Mouse (Mus musculus) CH12F3 (cell line): ENCODE data around the gene Ccn5.

Experiments
- in situ Hi-C: fragments of 300-500 bp; cut with MboI; formaldehyde crosslinking; loops from 2 replicates; pipeline ENCODE4 v1.14.3; 2020; ENCODE audit warnings: low sequenced_read_pairs

Ccn5 gene

DNA sequence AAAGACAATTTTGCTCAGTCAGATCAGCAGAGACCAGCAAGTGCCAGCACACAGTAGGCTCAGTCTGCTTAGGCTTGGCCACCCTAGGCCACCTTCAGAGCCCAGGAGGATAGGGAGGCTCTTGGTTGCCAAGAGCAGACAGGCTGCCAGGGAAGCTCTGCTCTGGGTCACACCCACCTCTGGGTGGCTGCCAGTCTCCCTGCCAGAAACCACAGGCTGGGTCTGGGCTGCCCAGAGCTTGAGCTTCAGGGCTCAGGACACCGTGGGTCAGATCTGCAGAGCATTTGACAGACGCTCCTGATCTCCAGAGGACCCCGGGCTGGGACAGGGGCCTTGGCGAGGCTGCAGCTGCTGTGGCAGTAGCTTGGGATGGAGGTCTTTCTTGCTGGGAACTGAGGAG lies at the start of gene Ccn5:
TSS of gene Ccn5 (plus strand) at position 255 of the 400 bp plus-strand sequence.
- in situ Hi-C loops = no loop called here

DNA sequence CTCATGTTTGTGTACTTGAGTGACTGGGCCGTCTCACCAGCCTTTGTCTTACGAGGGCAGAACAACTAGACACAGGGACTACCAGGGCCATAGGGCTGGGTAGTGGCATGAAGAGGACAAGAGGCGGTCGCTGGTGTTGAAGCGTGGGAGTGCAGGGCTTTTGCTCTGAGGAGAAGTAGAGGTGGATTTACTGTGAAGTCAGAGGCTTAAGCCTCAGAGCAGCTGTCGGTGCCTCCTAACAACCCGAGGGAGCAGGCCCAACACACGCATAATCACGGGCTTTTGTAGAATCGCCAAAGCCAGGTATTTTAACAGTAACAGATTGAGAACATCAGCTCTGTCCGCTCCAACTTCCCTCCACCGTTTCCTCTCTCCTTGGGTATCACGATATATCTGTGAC lies 44.0 kb upstream of the Ccn5 start:
- in situ Hi-C loops = no loop called here

DNA sequence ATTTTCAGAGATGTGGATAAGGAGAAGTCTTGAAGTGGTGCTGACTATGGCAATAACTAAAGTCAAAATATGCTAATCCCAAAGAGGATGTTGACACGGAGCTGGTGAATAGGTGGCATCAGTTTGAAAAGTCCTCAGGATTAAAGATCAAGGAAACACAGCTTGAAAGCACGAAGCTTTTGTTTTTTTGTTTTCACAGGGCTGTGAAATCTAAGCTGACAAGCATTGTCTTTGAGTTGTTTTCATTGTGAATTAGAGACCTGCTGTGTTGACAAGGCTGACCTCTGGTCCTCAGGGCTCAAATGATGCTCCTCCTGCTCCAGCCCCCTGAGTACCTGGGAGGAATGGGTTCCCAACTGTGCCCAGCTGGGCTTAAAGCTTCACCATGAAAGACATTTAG lies 43.6 kb upstream of the Ccn5 start:
- in situ Hi-C loops = no loop called here

DNA sequence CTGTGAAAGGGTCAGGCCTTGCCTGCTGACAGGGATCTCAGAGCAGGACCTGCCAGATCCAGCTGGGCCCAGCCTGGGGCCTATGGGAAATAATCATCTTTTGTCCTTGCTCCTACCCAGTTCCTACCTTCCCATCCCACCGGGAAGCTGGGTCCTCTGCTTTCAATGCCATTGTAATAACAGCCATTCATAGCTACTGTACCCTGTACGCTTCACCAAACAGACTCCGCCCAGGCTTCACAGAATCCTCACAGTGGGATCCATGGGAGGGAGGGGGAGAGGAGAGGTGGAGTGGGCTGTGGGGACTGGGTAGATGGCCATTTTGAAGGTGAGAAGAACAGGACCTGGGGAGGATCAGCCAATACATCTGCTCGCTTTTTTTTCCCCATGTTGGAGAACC lies 41.8 kb upstream of the Ccn5 start:
- in situ Hi-C loops = no loop called here

DNA sequence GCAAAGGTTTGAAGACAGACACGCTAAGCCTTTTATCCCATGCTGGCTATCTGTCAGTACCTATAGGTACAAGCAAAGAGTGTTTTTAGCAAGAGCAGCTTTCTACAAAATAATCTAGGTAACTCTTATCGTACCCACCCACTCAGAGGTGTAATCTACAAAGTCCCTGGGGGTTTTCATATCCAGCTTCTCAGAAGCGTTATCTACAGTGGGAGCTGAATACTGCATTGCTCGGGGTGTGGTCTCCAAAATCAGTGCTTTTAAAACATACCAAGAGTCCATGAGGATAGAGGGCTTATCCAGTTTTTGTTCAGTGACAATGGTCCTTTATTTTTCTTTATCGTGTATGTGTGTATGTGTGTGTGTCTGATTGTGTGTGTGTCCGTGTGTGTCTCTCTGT lies 37.3 kb upstream of the Ccn5 start:
- in situ Hi-C loops = no loop called here

DNA sequence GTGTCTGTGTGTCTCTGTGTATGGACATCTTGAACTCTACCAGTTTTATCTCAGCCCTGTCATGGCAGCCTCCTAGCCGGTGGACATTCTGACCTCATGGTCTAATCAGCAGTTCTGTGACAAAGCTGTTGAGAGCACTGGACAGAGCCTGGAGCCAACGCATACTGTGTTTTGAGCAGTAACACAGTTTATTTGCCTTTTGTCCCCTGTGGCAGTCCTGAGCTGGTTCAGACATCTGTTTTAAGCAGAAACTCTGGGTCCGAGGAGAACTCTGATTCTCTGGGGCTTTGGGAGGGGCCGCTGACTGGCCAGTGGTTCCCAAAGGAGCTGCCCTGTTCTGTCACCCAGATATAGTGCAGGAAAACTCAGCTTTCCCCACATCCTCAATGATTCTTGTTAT lies 36.8 kb upstream of the Ccn5 start:
- in situ Hi-C loops = no loop called here

DNA sequence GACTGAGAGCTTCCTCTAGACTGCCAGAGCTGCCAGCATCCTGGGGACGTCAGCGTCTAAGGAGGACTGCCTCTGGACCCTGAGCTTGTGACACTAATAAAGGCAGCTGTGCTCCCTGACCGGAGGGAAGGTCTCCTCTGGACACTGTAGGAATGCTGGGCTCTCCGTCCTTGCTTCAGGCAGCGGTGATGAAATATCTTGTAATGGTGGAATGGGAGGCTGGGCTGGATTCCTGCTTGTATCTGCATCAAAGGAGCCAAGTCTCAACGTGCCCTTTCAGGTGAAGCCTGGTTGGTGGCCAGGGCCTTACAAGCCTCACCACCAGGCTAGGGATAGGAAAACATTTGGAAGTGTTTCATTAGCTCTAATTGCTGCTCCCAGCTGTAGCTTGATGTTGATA lies 33.6 kb upstream of the Ccn5 start:
- in situ Hi-C loops = no loop called here

DNA sequence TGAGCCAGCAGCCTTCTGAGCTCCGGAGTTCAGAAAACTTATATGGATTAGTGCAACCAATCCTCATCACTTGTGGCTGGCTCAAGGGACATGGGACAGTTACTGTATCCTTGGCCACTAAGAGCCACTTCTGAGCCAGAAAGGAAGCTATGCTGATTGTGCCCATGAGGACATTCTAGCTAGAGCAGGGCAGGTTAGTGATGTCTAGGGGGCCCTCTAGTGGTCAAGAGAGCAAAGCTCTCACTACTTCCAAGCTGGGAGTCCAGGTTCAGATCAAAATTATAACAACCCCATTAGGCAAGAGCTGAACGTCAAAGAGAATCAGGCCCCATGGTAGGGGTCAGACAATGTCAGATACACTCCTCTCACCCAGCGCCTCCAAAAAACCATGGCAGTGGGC lies 33.0 kb upstream of the Ccn5 start:
- in situ Hi-C loops = no loop called here

DNA sequence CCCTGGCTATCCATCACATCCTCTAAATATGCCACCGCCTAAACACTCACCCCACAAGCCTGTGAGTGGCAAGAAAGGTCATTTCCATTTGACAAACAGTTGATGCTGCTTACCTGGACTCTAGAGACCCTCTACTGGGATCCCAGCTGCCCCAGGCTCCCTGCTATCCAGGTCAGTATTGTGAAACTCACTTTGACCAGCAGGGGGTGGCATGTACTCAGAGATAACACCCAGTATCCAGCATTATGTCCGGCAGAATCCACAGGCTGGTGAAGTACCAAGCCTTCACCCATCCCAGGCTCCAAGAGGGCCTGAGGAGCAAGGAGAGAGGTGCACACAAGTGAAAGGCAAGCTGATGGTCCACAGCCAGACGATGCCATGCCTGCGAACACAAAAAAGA lies 32.2 kb upstream of the Ccn5 start:
- in situ Hi-C loops = no loop called here

DNA sequence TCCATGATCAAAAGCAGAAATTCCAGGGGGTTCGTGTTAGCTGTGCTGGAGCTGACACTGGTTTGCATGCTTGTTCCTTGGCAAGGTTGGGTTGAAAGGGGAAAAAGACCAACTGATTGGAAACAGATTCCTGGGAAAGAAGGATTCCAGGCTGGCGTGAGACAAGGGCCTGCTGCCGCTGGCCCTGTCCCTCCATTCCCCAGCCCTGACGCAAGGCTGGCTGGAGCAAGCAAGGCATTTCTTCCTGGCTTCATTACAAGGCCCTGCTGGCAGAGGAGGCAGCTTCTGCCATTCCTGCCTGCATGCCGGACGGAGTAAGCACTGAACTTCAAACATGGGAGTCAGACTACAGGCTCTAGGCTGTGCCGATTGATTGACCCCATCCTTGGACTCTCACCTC lies 22.2 kb upstream of the Ccn5 start:
- in situ Hi-C loops = no loop called here

DNA sequence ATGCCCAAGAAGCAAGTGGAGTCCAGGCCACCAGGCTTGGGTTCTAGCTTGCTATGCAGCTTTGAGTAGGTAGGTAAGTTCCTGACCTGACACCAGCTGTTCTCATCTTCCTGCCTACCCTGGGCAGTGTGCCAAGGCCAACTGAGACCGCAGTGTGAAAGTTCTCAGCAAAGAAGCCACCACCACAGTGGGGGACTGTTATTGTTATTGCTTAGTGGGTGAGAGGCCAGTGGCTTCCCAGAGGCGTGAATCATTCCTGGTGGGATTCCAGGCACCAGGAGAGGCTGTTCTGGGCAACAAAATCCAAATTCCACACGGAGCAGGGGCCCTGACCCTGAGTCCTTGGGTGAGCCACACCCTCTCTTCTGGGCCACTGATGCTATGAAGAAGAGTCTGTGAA lies 19.8 kb upstream of the Ccn5 start:
- in situ Hi-C loops = no loop called here

DNA sequence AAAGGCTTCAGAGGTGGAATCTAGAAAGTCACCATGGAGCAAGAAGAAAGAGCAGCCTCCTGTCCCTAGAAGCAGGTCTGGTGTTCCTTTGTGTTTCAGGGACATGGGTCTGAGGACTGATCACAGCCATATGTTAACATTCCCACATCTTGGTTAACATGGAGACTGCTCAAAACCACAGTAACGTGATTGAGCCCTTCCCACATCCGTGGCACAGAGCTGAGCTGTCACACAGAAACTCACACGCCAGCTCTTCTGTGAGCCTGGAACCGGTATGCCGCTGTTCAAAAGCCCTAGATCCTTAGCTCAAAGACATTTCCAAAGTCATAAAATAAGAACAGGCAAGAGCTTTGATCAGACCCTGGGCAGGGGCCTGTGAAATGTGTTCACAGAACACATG lies 19.3 kb upstream of the Ccn5 start:
- in situ Hi-C loops = no loop called here

DNA sequence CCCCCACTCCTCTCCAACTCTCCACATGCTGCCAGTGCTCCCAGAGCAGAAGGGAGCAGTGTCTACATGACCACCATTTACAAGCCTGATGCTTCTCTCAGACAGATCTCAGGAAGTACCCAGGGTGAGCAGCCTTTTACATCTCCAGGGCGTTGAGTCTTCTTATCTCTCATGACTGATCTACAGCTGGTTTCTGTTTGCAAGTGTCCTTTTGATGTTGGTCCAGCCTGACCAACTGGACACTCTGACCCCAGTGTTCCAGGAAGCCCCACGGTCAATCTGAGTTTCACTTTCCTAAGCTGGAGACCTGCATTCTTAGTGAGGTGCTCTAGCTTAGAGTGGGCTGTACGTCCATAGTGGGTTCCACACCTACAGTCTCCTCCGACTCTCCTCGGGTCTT lies 16.8 kb upstream of the Ccn5 start:
- in situ Hi-C loops = no loop called here

DNA sequence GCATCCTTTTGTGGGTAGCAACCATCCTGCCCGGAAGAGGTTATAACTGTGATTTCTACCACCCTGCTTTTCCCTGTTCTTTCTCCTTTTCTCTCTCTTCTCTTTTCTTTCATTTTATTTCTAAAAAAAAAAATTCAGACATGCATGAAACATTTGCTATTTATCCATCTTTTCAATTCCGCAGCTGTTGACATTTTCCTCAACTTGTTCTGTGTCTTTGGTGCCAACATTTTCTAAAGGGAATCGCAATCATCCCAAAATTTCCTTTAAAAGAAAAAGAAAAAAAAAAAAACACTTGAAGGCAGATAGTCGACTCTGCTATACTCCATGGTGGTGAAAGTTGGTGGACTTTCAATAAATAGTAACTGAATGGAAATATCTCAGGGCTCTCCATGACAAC lies 11.5 kb upstream of the Ccn5 start:
- in situ Hi-C loops = no loop called here

DNA sequence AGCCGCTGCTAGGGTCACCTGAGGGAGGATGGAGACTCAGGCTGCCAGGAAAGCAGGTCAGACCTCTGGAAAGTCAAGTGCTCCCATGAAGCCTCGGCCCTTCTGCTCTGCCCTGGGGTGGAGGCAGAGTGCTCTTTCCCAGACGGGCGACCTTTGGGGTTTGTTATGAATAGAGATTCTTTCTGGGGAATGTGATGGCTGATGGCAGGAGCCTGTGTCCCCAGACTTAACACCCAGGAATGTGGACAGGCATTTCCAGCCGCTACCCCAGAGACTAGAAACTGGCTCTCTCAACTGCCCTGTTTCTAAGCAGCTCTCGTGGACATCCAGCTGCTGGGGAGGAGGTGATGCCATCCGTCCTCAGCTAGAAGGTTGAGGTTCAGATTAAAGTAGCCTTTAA lies 11.0 kb upstream of the Ccn5 start:
- in situ Hi-C loops = no loop called here

DNA sequence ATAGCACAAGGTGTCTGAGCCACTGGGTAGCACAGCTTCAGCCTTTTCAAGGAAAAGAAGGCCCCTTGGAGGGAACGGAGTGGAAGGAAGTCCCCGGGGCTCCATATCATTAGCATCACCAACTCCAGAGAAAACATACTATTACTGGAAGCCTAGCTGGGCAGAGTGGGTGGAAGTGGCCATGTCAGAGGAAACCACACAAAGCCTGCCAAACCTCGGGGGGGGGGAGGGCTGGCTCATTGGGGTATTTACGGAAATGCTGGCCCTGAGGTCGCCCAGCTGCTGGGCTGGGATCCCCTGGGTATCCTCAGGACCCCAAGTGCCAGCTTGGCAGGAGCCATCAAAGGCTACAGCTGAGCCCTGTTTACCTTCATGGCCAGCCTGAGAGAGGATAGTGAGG lies 7.6 kb upstream of the Ccn5 start:
- in situ Hi-C loops = no loop called here

DNA sequence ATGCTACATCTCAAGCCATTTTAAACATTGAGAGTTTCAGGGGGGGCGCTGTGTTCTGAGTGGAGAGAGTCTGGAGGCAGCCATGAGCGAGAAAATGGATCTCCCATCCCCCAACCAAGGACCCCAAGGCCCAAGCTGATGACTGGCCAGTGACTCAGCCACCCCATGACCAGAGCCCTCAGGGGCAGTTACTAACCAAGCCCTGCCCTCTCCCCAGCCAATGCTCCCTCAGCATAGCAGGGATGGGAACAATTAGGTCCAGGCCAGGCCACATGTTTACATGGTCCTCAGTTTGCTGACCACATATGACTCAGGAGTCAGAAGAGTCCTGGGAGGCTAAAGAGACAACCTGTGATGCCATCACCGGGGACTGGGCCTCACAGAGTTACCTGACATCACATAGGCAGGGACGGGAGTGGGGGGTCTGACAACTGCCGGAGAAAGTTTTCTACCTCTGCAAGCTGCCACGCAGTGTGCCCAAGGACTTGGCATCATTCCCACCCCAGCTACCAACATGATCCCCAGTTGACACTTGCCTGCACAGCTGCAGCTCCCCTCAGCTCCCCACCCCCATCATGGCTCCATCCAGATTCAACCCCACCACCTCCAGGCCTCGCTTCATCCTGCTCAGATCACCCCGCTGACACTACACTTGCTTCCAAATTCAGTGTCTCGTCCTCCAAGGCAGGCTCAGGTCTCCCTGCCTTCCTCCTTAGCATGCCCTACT lies 5.8 kb upstream of the Ccn5 start:
- in situ Hi-C loops = no loop called here

DNA sequence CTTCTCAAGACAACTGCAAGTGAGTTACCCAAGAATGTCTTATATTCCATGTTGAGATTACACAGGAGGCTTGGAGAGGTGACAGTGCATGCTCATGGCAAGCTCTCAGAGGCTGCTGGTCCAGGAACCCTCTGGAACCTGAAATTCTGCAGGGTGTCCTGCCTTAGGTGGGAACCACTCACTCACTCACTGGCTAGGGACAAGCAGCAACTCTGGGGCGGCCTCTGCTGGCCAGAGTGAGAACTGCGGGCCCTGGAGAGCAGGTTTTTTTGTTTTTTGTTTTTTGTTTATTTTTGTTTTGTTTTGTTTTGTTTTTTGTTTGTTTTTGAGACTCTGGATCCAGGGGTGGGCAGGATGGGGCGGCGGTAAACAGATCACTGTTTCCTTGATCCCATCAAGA lies 2.6 kb downstream of the Ccn5 start:
- in situ Hi-C loops = no loop called here

DNA sequence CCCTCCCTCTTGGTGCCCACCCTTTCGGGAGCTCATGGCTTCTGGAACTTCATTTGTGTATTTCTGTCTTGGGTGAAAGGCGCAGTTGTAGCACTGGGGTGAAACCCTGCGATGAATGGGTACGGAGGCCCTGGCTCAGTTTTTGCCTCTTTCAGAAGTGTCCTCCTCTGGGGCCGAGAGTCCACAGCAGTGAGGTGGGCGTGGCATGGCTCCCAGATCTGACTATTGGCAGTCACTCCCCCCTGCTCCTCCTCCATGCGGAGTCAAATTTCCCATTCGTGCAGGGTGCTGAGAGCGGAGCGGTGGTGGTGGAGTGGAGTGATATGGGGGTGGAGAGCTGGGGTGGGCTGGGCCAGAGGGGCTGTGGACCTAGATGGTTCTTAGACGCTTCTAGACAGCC lies 3.1 kb downstream of the Ccn5 start:
- in situ Hi-C loops = no loop called here

DNA sequence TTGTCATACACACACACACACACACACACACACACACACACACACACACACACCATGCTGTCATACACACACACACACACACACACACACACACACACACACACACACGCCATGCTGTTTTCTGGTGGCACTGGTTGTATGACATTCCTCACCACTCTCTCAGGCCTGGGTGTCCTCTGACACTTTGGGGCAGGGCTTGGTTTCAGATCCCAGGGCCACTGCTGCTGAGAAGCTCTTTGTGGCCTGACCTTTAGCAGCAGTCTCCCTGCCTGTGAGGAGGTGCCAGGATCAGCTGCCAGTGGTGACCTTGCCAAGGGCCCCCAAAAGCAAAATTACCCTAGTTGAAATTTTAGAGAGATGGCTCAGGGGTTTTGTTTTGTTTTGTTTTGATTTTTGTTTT lies 5.2 kb downstream of the Ccn5 start:
- in situ Hi-C loops = no loop called here

DNA sequence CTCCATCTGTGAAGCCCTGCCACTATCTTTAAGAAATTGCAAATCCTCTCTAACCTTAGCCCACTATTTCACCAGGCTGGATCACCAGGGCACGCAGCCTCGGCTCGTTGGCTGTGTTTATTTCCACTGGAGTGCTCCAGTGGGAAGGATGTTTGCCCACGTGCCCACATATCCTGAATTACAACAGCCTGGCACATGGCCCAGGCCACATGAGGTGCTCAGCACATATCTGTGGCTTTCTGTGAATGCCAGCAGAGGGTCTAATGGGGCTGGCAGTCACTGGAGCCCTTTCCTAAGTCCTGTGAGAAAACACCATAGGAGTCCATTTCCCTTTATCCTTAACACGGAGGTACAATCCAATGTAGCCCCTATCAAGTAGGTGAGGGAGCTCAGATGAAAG lies 5.8 kb downstream of the Ccn5 start:
- in situ Hi-C loops = no loop called here

DNA sequence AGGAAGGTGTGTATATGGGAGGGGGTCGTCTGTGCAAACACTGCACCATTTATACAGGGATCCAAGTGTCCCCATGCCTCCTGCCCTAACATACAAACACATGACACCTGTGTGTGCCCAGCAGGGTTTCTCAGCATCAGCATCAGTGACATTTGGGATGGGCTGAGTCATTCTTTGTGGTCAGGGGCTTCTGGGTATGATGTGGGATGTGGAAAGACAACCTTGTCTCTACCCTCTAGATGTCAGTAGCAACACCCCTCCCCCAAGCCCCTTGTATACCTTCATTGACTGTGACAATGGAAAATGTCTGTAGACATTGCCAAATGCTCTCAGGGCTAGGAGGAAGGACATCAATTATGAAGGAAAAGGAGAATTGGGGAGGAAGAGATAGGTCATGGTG lies 10.5 kb downstream of the Ccn5 start:
- in situ Hi-C loops = no loop called here

DNA sequence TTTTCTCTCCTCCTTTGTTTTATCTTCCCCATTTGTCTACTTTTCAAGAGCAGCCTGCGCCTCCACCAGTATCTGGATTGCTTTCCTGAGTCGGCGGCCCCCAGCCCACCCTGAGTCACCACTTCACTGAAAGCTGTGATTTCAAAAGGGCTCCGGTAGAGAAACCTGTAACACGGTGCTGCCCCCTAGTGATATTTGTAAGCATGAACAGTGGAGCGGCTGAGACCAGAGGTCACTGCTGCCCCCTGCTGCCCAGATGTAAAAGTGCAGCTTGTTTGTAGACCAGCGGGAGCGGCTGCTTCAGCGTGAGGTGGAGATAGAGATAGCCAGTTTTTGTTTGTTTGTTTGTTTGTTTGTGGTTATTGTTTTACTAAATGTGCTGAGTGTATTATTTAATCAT lies 17.4 kb downstream of the Ccn5 start:
- in situ Hi-C loops = no loop called here

DNA sequence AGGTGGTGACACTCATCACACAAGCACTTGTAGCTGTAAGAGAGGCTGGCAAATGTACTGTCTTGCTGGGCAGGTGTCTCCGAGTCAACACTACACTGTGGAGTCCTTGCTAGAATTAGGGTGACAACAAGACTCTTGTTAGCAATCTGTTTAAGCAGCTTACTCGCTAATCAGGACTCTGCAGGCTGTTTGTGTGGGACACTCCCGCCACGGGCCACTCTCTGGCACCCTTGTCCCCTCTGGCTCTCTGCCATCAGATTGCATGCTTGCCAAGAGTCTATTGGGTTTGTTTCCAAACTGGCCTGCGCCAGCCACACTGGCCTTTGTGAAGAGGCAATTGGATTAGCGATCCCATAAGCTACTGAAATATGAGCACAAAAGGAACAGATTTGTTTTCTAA lies 18.9 kb downstream of the Ccn5 start:
- in situ Hi-C loops = no loop called here
